Mouse (Mus musculus): ENCODE data around the gene Slc5a4b. TPM values are rescaled to one million over a fixed set of nuclear protein-coding genes. Genes with fewer than 3 reads are reported as not detected.
"Not testable (repeated sequence)": the region's sequence is repeated elsewhere in the genome, so short reads cannot be mapped to it uniquely, and the experiment has no call there.

Slc5a4b gene
- total RNA-seq (2021) = not detected
- long read RNA-seq, experiment 1 = 0 reads
- long read RNA-seq, experiment 2 = 0 reads

DNA sequence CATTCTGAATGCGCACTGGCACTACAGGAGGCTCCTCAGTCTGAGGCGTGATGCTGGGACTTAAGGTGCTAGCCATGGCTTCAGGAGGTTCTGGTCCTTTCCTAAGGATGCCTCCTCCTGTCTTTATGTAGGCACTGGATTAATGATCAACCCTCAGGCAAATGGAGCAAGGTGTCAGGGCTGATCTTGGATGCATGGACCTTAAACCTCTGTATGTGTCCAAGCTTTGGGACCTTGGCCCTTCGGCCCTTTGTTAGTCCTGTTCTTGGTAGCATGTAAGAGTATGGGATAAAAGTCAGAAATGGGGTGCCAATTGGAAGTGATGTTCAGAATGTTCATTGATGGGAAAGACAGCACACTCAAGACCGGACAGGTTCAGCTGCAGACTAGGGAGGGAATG lies at the start of gene Slc5a4b:
Gene Slc5a4b, minus strand, starts transcription at position 101 of the 400 bp plus-strand sequence.
- no peak for DNase-seq (ENCODE audit: low spot score)

DNA sequence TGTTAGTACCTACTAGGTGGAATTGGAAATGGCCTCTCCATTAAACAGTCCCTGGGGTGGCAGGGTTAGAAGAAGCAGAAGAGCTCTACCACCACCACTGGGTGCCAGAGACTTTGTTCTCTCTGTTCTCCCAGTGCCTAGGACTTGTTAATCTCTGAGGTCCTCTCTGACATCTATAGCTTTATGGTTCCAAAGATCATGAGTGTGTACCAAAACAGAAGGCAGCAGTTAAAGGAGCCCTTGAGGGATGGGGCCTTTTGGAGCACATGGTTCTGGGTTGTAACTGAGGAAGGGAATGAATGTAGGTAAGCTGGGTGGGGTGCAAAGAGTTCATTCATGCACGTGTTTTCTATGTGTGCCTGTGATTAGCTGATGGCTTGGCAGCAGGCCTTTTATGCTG lies 47.2 kb upstream of the Slc5a4b start:
- DNase-seq (ENCODE audit: low spot score) = no peak

DNA sequence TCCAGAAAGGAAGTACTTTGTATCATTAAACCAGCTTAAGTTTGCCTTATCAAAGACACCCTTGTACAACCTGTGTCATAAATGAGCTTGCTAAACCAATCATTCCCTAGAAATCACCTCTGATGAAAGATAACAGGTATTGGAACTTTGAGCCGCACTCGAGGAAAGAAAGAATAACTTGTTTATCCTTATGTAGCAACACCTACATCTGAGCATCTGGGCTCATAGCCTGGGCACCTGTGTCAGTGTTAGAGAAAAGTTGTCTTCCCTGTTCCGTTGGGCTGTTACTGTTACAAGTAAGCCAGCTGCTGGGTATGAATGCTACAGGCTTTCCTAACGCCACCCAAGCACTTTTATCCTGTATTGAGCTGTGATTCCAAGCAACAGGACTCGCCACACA lies 46.8 kb upstream of the Slc5a4b start:
- DNase-seq (ENCODE audit: low spot score) = no peak

DNA sequence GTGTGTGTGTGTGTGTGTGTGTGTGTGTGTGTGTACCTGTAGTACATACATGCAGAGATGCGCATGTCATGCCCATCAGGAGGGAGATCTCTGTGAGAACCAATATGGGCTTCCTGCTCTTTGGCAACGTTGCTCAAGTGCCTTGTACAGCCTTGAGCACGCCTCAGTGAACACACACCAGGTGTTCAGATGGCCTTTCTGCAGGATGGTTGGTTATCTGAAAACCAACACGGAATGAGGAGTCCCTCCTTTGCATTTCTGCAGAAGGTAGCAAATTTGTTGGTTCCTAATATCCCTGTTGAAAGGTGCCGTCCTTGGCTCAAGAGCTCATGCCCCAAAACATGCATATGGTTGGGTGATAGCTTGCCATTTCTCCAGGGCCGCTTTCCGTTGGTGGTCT lies 45.1 kb upstream of the Slc5a4b start:
- no peak for DNase-seq (ENCODE audit: low spot score)

DNA sequence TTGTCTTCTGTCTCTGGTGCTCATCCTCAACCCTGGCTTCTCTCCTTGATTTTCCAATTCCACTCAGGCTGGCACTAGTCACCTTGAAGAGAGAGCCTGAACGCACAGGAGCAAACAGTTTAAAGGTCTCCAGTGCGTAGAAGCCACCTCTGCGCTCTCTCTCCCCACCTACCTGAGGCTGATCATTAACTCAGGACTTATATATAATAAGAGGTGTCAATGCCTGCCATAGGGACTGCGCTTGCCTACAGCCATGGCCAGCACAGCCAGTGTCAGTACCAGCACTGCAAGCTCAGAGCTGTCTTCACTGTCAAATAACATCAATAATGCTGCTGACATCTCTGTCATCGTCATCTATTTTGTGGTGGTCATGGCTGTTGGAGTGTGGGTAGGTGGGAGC lies 36.5 kb upstream of the Slc5a4b start, which contains the start of gene Slc5a4a:
Gene Slc5a4a, plus strand, starts transcription at position 174 of the 400 bp plus-strand sequence.
- DNase-seq (ENCODE audit: low spot score) = no peak

DNA sequence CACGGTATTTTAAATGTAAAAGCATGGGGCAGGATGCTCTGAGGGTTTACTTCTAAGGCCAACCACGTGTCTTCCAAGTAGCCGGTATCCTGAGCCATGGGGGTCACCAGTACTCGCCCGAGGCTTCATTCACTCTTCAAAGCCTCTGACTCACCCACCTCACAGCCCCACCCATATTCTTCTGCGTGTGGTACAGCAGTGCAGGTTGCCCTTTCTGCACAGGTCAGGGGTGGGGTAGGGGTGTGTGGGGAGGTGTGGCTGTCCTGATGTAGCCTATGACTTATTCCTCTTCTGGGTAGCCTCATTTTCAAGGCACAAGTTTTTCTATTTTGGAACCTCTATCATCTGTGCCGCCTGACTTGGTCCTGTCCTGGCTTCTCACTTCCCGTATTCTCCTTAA lies 36.1 kb upstream of the Slc5a4b start:
- DNase-seq (ENCODE audit: low spot score) = no peak

DNA sequence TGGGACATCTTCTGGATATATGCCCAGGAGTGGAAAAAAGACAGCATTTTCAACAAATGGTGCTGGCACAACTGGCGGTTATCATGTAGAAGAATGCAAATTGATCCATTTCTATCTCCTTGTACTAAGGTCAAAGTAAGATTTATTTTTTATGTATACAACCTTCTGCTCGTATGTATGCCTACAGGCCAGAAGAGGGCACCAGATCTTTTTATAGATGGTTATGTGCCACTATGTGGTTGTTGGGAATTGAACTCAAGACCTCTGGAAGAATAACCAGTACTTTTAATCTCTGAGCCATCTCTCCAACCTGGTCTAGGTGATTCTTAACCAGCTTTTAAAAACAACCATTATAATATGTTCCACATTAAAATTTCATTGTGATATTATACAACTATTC lies 25.6 kb upstream of the Slc5a4b start:
- no peak for DNase-seq (ENCODE audit: low spot score)

DNA sequence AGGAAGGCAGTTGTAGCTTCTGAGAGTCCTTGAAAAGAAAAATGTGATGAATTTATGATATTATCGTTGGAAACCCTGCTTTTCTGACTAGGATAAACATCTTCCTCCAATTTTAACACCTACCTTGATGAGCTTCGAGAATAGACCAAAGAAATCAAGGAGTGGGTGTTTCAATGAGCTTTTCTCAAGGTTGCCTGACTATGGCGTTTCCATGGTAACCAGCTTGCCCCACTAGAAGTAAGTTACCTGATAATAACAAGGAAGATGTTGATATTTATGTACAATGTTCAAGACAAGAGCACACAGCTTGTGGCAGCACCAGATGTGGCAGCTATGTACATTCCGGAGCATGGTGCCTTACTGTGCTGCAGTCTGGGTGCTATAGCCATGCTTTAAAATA lies 21.7 kb upstream of the Slc5a4b start:
- DNase-seq (ENCODE audit: low spot score) = no peak

DNA sequence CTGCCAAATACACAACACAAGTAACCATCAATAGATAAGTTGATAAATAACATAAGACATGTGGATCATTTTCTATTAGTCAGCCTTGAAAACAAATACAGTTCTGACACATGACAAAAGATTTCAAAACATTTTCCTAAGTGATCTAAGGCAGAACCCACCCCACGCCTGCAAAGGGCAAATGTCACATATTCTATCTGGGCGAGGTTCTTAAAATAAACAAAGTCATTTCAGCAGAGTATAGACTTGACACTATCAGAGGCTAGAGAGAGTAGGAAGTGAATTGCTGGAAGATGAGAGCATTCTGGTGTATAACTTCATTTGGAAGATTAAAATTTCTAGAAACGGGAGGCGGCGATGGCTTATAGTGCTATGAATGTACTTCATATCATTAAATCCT lies 10.7 kb upstream of the Slc5a4b start:
- DNase-seq (ENCODE audit: low spot score) = no peak

DNA sequence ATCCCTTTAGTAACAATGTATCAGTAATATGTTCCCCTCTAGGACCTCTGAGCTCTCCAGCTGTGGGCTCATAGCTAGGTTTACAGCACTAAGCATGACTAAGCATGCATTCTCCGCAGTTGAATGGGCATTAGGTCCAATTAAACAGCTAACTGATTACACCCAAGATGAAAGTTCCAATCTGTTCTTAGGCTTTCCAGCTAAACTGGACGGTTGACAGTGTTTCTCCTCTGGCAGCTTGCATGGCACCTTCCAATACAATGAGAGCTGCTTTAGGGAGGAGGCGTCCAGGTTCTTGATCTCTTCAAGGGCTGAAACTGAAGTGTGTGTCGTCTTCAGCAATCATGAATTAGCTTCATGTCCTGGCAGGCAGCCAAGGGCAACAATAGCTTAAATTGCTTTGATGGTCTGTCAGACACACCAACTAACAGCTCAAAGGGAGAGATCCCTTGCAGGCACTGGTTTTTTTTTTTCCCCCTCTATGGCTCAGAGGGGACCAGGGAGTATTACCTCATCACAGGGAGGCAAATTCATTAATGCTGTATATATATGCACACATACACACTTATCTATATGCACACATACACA lies 9.5 kb upstream of the Slc5a4b start:
- no peak for DNase-seq (ENCODE audit: low spot score)

DNA sequence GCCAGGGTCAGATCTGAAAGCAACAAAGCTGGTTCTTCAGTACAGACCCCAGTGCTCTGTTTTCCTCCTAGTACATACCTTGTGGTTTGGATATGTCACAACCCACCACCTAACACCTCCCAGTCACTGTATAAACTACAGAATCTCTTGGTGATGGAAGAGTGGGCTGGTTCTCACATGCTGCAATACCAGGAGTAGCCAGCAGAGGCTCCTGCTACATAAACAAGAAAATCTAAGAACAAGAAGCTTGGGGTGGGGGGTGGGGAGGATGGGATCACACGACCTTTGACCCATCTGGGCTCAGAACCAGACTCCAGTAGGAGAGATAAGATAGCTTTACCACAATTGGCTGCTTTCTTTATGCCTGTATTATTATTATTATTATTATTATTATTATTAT lies 8.0 kb upstream of the Slc5a4b start:
- DNase-seq (ENCODE audit: low spot score) = no peak

DNA sequence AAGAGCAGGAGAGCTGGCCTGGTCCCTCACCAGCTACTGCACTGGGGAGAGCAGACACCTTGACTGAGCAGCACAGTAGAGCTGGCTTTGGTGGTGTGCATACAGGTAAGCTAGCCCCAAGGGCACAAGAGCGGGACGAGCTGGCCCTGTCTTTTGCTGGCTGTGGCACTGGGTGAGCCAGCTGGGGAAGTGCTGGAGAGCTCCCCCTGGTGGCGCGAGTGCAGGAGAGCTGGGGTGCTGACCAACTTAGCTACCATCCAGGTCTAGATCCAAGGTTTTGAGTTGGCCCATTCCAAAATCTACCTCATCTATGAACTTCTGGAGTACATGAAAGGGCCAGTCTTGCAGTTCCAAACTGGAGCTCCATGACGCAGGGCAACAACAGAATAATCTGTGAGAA lies 7.2 kb upstream of the Slc5a4b start:
- peak; percentile 38 for DNase-seq (ENCODE audit: low spot score)

DNA sequence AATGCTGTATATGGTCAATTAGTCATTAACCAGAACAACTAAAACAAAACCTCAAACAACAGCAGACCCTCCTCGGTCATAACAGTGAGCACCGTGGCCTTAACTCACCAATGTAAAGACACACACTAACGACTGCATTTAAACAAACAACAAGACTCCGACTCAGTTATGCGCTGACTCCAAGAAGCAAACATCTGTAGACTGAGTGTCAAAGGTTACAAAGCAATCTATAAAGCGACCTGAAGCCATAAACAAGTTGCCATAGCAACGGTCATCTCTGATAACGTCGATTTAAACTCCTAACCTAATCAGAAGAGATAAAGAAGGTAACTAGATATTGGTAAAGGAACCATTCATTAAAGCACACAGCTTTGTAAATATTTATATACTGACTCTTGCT lies 13.4 kb downstream of the Slc5a4b start:
- DNase-seq (ENCODE audit: low spot score) = no peak

DNA sequence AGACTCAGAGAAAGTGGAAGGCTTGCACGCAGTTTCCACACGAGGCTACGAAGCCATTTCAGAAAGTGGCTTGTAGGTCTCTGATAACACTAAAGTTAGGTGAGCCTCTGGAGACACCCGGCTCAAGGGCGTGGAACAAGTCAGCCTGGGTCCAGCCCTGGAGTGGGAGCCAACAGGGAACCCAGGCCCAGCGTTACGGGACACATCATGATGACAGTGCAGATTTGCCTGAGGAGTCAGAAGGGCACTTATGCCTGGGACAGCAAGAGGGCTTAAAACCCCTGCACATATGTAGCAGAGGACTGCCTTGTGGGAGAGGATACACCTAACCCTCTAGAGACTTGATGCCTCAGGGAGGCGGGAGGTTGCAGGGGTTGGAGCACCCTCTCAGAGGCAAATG lies 14.2 kb downstream of the Slc5a4b start:
- DNase-seq (ENCODE audit: low spot score) = no peak

DNA sequence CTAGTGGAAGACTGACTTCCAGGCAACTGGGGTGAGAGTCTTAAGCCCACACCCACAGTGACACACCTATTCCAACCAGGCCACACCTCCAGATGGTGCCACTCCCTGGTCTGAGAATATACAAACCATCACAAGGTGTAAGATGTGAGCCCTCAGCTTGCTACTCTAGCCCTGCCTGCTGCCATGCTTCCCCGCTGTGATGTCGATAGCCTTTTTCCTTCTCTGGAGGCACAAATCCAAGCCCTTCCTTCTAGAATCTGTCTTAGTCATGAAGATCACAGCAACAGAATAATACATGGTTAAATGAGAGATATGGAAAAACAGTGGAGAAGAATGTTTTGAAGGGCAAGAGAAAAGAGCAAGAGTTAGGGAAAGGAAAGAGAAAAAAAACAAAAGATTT lies 33.8 kb downstream of the Slc5a4b start:
- not testable (repeated sequence) for DNase-seq (ENCODE audit: low spot score)

DNA sequence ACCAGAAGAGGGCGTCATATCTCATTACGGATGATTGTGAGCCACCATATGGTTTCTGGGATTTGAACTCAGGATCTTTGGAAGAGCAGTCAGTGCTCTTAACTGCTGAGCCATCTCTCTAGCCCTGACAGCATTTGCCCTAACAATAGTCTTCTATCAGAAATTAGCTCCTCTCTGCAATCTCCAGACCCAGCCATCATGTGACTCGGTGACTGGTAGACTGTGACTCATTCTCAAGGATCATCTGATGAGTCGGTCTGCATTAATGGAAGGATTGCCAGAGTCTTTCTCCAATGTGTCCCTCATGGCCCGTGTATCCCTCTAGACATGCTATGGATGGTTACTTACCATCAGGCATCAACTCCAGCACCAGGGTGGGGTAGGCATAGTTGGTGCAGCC lies 38.7 kb downstream of the Slc5a4b start:
- not testable (repeated sequence) for DNase-seq (ENCODE audit: low spot score)

DNA sequence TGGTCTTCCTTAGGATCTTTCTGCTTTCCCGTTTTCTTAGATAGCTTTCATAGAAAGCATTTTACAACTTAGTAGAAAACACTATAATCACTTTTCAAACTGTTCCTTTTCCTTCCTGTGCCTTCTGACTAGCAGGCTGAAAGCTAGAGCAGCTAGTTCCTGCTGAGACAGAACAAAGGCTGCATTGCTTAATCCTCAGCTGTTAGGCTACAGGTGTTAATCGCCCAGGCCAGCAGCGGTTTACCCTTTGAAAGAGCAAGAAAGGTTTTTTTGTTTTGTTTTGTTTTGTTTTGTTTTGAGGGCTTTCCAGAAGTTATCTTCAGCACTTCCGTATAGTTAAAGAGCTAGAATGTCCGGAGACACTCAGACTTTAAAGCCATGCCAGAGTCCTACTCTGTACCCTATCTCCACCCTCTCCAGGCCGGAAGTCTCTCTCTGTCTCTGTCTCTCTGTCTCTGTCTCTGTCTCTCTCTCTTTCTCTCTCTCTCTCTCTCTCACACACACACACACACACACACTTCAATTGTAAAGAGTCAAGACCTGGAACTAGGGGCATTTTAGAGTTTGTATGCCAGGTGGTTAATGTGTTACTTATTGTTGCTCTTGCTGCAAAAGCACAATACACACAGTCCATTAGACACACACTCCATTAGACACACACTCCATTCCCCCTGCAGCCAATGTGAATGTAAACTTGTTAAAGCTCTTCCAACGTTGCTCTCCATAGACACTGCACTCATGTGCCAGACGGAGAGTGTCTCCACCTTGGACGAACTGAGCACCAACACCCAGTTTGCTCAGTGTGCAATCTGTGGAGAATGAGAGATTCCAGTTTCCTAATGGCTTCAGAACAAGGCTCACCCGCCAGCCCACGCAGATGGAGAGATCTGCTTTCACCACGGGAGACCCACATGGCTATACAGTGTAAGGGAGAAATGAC lies 42.8 kb downstream of the Slc5a4b start:
- no peak for DNase-seq (ENCODE audit: low spot score)

DNA sequence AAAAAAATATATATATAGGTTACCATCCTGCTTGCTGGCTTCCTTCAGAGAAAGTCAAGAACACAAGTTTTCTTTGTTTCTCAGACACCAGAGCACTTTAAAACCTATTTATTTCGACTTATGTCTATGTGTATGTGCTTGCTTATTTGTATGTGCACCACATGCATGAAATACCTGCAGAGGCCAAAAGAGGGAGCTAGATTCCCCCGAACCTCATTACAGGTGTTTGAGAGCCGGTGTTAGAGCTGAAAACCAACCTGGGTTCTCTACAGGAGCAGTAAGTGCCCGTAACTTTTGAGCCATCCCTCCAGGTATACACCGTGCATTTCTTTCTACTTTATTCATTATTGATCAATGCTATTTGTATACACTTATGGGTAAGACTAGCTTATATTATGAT lies 48.3 kb downstream of the Slc5a4b start:
- DNase-seq (ENCODE audit: low spot score) = no peak

DNA sequence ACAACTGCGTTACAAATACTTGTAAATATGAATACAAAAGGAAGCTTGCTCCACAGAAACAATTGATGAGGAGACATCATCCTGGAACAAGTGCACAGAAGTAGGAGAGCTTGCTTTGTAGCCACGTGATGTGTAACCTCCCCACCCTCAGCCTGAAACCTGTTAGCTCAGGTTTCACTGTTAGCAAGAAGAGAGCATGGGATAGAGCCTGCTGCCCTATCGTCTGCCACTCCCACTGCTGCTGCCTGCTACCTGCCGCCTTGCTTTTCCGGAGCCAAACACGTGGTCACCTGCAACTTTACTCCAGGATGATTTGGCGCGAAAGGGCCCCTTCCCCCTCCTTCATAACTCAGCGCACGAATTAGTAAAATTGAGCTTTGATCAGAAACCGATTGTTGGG lies 58.9 kb downstream of the Slc5a4b start:
- no peak for DNase-seq (ENCODE audit: low spot score)

DNA sequence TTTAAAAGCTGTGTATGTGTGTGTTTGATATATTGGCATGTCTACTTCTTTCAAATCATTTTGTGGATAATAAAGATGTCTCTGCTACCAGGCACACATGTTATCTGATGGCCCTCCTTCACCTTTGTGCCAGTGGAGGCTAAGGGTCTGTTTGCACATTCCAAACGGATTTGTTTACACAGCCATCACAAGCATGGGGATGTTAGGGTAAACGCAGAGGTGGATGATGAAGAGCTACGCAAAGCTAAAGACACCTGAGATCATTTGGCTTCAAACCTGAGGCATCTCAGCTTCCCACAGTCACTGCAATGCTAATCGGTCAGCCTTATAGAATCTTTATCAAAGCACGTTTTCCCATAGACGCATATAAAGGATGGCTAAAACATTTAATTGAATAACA lies 61.8 kb downstream of the Slc5a4b start:
- no peak for DNase-seq (ENCODE audit: low spot score)

DNA sequence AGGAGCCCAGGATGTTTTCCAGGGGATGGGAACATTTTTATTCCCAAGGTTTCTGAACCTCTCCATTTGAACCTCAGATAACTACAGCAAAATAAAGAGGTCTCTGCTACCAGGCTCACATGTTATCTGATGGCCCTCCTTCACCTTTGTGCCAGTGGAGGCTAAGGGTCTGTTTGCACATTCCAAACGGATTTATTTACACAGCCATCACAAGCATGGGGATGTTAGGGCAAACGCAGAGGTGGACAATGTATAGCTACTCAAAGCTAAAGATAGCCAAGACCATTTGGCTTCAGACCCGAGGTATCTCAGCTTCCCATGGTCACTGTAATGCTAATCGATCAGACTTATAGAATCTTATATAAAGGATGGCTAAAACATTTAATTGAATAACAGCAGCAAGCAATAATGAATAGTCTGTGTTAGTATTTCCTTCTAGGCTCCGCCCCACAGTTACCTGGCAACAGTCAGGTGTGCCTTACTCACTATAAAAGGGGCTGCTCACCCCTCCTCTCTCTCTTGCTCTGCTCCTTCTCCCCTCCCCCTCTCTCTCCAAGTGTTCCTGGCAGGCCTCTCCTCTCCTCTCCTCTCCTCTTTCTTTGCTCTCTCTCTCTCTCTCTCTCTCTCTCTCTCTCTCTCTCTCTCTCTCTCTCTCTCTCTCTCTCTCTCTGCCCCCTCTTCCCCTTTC lies 63.4 kb downstream of the Slc5a4b start:
- DNase-seq (ENCODE audit: low spot score) = no peak

DNA sequence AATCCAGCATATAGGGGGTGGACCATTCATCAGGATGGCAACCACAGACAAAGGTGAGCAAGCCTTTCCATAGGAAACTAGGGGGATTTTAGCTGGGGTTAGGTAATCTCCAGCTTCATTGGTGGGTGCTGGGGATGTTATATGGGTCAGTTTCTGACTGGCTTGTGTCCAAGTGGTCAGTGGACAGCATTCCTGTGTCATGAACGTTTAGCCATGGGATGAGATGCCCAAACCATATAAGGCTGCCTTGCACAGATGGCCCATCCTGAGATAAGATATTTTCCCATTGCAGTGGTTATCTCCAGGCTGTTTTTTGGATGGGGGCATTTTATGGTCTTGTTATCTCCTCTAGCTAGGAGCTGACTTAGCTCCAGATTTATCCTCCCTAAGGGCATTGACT lies 64.0 kb downstream of the Slc5a4b start:
- DNase-seq (ENCODE audit: low spot score) = no peak
